Mouse (Mus musculus) CH12.LX (cell line): ENCODE data around the gene Rundc3a. TPM values are rescaled to one million over a fixed set of nuclear protein-coding genes. Genes with fewer than 3 reads are reported as not detected.

ENCODE experiments used
- DNase-seq: peaks from one replicate; pipeline ENCODE4 v3.0.0-alpha.2; 2013; ENCODE audit errors: extremely low read depth
- H3K27ac ChIP-seq: 2 replicates; pipeline ENCODE4 v1.5.1; 2012; ENCODE audit warnings: low read depth, mild to moderate bottlenecking, control low read depth, moderate library complexity; ENCODE audit not compliant: insufficient read depth
- H3K27me3 ChIP-seq: replicated peaks from 2 replicates; pipeline ENCODE3; 2012; ENCODE audit warnings: inconsistent platforms
- H3K36me3 ChIP-seq, 2 experiments: replicated peaks in 1 of 2; 2 replicates each; pipeline versions ENCODE3 to v1.6.1; 2012; ENCODE audit warnings: inconsistent platforms in 1 of 2, low read length in 1 of 2, mild to moderate bottlenecking in 1 of 2, mixed read lengths in 1 of 2, moderate library complexity in 1 of 2; ENCODE audit not compliant: control insufficient read depth in 1 of 2, insufficient read depth in 1 of 2
- H3K4me1 ChIP-seq, 2 experiments: 2 replicates each; pipeline ENCODE4 v1.6.1; 2012; ENCODE audit warnings: inconsistent platforms in 1 of 2, moderate library complexity in 1 of 2; ENCODE audit not compliant: insufficient read depth in 2 of 2, control insufficient read depth in 1 of 2
- H3K4me2 ChIP-seq: 2 replicates; pipeline ENCODE4 v1.6.1; 2012; ENCODE audit warnings: low read depth, mild to moderate bottlenecking, control low read depth; ENCODE audit not compliant: poor library complexity, insufficient read depth, severe bottlenecking
- H3K4me3 ChIP-seq, 3 experiments: fragments of 150-350 bp in 1 of 3; sonication (generic) in 1 of 3; replicated peaks in 1 of 3; 2 replicates each; pipeline versions ENCODE3 to v1.5.1; 2011 to 2012; ENCODE audit warnings: low read depth in 2 of 3, low read length in 2 of 3, mild to moderate bottlenecking in 2 of 3, moderate library complexity in 2 of 3, control low read depth in 1 of 3, improper control_type of control experiment in 1 of 3, inconsistent platforms in 1 of 3, mixed read lengths in 1 of 3; ENCODE audit not compliant: poor library complexity in 1 of 3
- H3K79me2 ChIP-seq: replicated peaks from 2 replicates; pipeline ENCODE4 v1.6.1; 2012; ENCODE audit warnings: mild to moderate bottlenecking, moderate library complexity; ENCODE audit not compliant: control insufficient read depth, poor library complexity, insufficient read depth, severe bottlenecking; ENCODE audit errors: extremely low read depth
- H3K9ac ChIP-seq: 2 replicates; pipeline ENCODE4 v1.6.1; 2012; ENCODE audit warnings: low read depth, mild to moderate bottlenecking, control low read depth, moderate library complexity; ENCODE audit not compliant: insufficient read depth
- H3K9me3 ChIP-seq: replicated peaks from 2 replicates; pipeline ENCODE3; 2012; ENCODE audit warnings: low read length, inconsistent platforms, mixed read lengths
- CHD2 ChIP-seq: IDR thresholded peaks from 2 replicates; pipeline ENCODE4 v1.6.1; 2011; ENCODE audit warnings: low read length, improper control_type of control experiment
- CTCF ChIP-seq, 2 experiments: IDR thresholded peaks in 1 of 2; conservative IDR thresholded peaks in 1 of 2; 2 replicates each; pipeline ENCODE4 v1.5.1; 2011 to 2012; ENCODE audit warnings: low read depth in 2 of 2, low read length in 2 of 2, improper control_type of control experiment in 1 of 2, inconsistent platforms in 1 of 2, mild to moderate bottlenecking in 1 of 2, moderate library complexity in 1 of 2
- E2F4 ChIP-seq: IDR thresholded peaks from 2 replicates; pipeline ENCODE4 v1.6.1; 2011; ENCODE audit warnings: low read depth, low read length, improper control_type of control experiment; ENCODE audit not compliant: insufficient replicate concordance
- ELF1 ChIP-seq: IDR thresholded peaks from 2 replicates; pipeline ENCODE4 v1.6.1; 2014; ENCODE audit warnings: low read depth, mild to moderate bottlenecking, inconsistent platforms, low read length, improper control_type of control experiment
- EP300 ChIP-seq: IDR thresholded peaks from 2 replicates; pipeline ENCODE4 v1.6.1; 2011; ENCODE audit warnings: low read length, improper control_type of control experiment
- GABPA ChIP-seq: IDR thresholded peaks from 2 replicates; pipeline ENCODE4 v1.6.1; 2012; ENCODE audit warnings: low read depth, low read length, improper control_type of control experiment, inconsistent platforms; ENCODE audit not compliant: insufficient replicate concordance
- HCFC1 ChIP-seq: IDR thresholded peaks from 2 replicates; pipeline ENCODE4 v1.6.1; 2012; ENCODE audit warnings: low read depth, mild to moderate bottlenecking, inconsistent platforms, low read length, improper control_type of control experiment
- JUN ChIP-seq: IDR thresholded peaks from 2 replicates; pipeline ENCODE4 v1.6.1; 2011; ENCODE audit warnings: low read depth, mild to moderate bottlenecking, low read length, improper control_type of control experiment, moderate library complexity; ENCODE audit not compliant: insufficient read depth
- MAFK ChIP-seq: IDR thresholded peaks from 2 replicates; pipeline ENCODE4 v1.6.1; 2011; ENCODE audit warnings: low read length, improper control_type of control experiment; ENCODE audit not compliant: insufficient replicate concordance
- MAX ChIP-seq: IDR thresholded peaks from 2 replicates; pipeline ENCODE4 v1.6.1; 2011; ENCODE audit warnings: low read length, improper control_type of control experiment
- MAZ ChIP-seq: IDR thresholded peaks from 2 replicates; pipeline ENCODE4 v1.6.1; 2012; ENCODE audit warnings: low read depth, mild to moderate bottlenecking, inconsistent platforms, low read length, improper control_type of control experiment, moderate library complexity
- MEF2A ChIP-seq: IDR thresholded peaks from 2 replicates; pipeline ENCODE4 v1.6.1; 2014; ENCODE audit warnings: low read depth, mild to moderate bottlenecking, inconsistent platforms, low read length, improper control_type of control experiment, borderline replicate concordance
- MXI1 ChIP-seq: IDR thresholded peaks from 2 replicates; pipeline ENCODE4 v1.6.1; 2011; ENCODE audit warnings: mild to moderate bottlenecking, low read depth, low read length, improper control_type of control experiment
- NELFE ChIP-seq: IDR thresholded peaks from 2 replicates; pipeline ENCODE4 v1.6.1; 2011; ENCODE audit warnings: low read depth, low read length, improper control_type of control experiment
- POLR2AphosphoS2 ChIP-seq: IDR thresholded peaks from 2 replicates; pipeline ENCODE4 v1.6.1; 2011; ENCODE audit warnings: low read depth, low read length, improper control_type of control experiment
- SIN3A ChIP-seq: IDR thresholded peaks from 2 replicates; pipeline ENCODE4 v1.6.1; 2012; ENCODE audit warnings: low read length, improper control_type of control experiment, inconsistent platforms
- USF1 ChIP-seq: IDR thresholded peaks from 2 replicates; pipeline ENCODE4 v1.6.1; 2014; ENCODE audit warnings: low read depth, mild to moderate bottlenecking, inconsistent platforms, low read length, improper control_type of control experiment
- USF2 ChIP-seq: conservative IDR thresholded peaks from 2 replicates; pipeline ENCODE4 v1.6.1; 2011; ENCODE audit warnings: low read depth, low read length, improper control_type of control experiment
- ZC3H11A ChIP-seq: IDR thresholded peaks from 2 replicates; pipeline ENCODE4 v1.6.1; 2012; ENCODE audit warnings: low read depth, mild to moderate bottlenecking, inconsistent platforms, low read length, improper control_type of control experiment
- ZNF384 ChIP-seq: IDR thresholded peaks from 2 replicates; pipeline ENCODE4 v1.6.1; 2012; ENCODE audit warnings: low read depth, low read length, improper control_type of control experiment, inconsistent platforms
- dilution Hi-C: fragments of 300-500 bp; cut with MboI; formaldehyde crosslinking; loops from 2 replicates; pipeline ENCODE4 v1.14.3; 2020; ENCODE audit warnings: low sequenced_read_pairs; ENCODE audit not compliant: extremely low pct_unique_long_range_greater_than_20kb, extremely low pct_ligation_motif_present
- in situ Hi-C: fragments of 300-500 bp; cut with MboI; formaldehyde crosslinking; loops from 3 replicates; pipeline ENCODE4 v1.14.3; 2019; ENCODE audit warnings: low sequenced_read_pairs, low pct_ligation_motif_present, low pct_unique_long_range_greater_than_20kb, mixed read lengths
- polyA plus RNA-seq: library from polyadenylated mRNA; unstranded; fragments of >175 nt; gene quantifications from 2 replicates; pipeline ENCODE4 v1.2.1, GENCODE M21; 2012; ENCODE audit warnings: low read depth; ENCODE audit not compliant: insufficient read length
- total RNA-seq, 2 experiments: library from RNA; depleted of rRNA; stranded (reverse); fragments of 300-350 nt in 1 of 2; fragments of >200 nt in 1 of 2; gene quantifications; 2 replicates each; pipeline ENCODE4 v1.2.3; 2012 to 2014

Rundc3a gene
- total and polyA plus RNA-seq, 3 experiments: 1.4 to 16.3 (median 3.3) TPM

DNA sequence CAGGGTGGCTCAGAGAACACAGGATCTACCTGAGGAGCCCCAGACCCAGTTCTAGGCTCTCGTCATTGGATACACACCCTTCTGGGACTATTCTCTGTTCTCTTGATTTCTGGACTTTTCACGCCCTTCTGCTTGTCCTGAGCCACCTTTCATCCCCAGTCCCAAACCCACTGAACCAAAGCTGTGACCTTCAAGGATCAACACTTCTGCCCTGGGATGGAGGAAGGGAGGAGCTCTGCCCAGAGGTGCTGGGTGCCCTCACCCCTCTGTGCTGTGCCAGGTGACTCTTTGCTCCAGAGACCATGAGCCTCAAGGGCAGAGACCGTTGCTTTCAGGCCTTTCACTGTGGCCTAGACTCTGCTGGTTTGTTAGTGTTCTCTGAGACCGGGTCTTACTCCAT, 23.9 kb upstream of the Rundc3a start:
- Histone ChIP-seq H3K9me3 (no peaks in the 10 kb centered on the region), H3K36me3 (no peaks in the 10 kb centered on the region), H3K9ac (no peak overlapping the region), H3K27ac (no peak overlapping the region), H3K4me3 (no peak overlapping the region), H3K27me3 (peaks cover 65% of the 10 kb centered on the region), H3K4me1 (peaks cover 50 to 81% of the 10 kb centered on the region in 2 experiments), H3K4me2 (no peak overlapping the region), H3K79me2 (no peaks in the 10 kb centered on the region)
- dilution Hi-C loops: no loop called here
- no peak for TF ChIP-seq USF2
- no peak for TF ChIP-seq EP300
- no peak for TF ChIP-seq ZNF384
- TF ChIP-seq MEF2A: no peak
- TF ChIP-seq ZC3H11A: no peak
- no peak for TF ChIP-seq MAZ
- no peak for TF ChIP-seq ELF1
- no peak for TF ChIP-seq MAX
- no peak for TF ChIP-seq CTCF (conservative IDR thresholded peaks at IDR 0.05 in 1 of 2, IDR thresholded peaks at IDR 0.05 in 1 of 2; ENCODE audit: low read depth in 2 of 2, low read length in 2 of 2)
- TF ChIP-seq POLR2AphosphoS2: no peak
- no peak for TF ChIP-seq NELFE
- no peak for TF ChIP-seq SIN3A
- no peak for TF ChIP-seq CHD2
- no peak for TF ChIP-seq GABPA
- TF ChIP-seq HCFC1: no peak
- TF ChIP-seq E2F4: no peak
- no peak for DNase-seq
- in situ Hi-C loops: no loop called here

DNA sequence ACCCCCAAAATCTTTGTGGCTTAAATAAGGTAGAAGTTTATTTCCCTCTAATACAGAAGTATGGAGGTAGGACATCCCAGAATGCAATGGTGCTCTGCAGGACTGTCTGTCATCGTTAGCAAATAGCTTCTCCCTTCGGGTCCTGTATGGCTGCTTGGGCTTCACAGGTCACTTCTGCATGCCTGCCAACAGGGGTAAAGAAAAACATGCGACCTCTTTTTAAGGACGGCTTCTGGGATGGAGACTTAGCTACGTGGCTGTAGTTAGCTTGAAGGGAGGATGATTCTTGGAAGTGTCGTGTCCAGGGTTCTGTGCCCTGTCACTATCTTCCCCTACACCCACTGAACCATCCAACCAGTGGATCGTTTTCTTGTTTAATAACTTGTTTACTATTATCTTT, 22.9 kb upstream of the Rundc3a start:
- no peak overlapping the region for H3K9ac ChIP-seq
- H3K27me3 ChIP-seq: peaks cover 57% of the 10 kb centered on the region
- DNase-seq: no peak
- no peak overlapping the region for H3K4me2 ChIP-seq
- H3K4me1 ChIP-seq: peaks cover 46 to 79% of the 10 kb centered on the region in 2 experiments
- H3K36me3 ChIP-seq: no peaks in the 10 kb centered on the region
- H3K27ac ChIP-seq: no peak overlapping the region
- no peaks in the 10 kb centered on the region for H3K9me3 ChIP-seq
- TF ChIP-seq E2F4 (no peak), MEF2A (no peak), JUN (no peak), USF1 (no peak), MXI1 (no peak), MAFK (no peak), ZNF384 (no peak)
- no peaks in the 10 kb centered on the region for H3K79me2 ChIP-seq
- H3K4me3 ChIP-seq: no peak overlapping the region
- dilution Hi-C loops: no loop called here
- in situ Hi-C loops: no loop called here
